Mouse (Mus musculus) mouse trophoblast stem cell (cell line): ENCODE results near the gene Llcfc1.

Experiments
- in situ Hi-C, 2 experiments: fragments of 300-500 bp; cut with MseI, MboI; formaldehyde crosslinking; loops; 2 replicates in 1 of 2; 3 replicates in 1 of 2; pipeline ENCODE4 v1.15.1; 2025

Llcfc1 gene

GRCm38 (mm10) chr6:41684131-41684530, at the start of gene Llcfc1:
Gene Llcfc1, plus strand, starts transcription at chr6:41684431.
- in situ Hi-C loops, result no loop called here

GRCm38 (mm10) chr6:41635211-41635610, 49.0 kb upstream of the Llcfc1 start:
- in situ Hi-C loops, result no loop called here

- in situ Hi-C loops, result no loop called here
Measured at GRCm38 (mm10) chr6:41636178-41636577, 48.1 kb upstream of the Llcfc1 start, which contains the start of gene Trpv6. Gene Trpv6, minus strand, starts transcription at chr6:41636405.

GRCm38 (mm10) chr6:41637393-41637792, 46.8 kb upstream of the Llcfc1 start:
- in situ Hi-C loops, result no loop called here

GRCm38 (mm10) chr6:41637927-41638506, 46.2 kb upstream of the Llcfc1 start:
- in situ Hi-C loops, result no loop called here

- in situ Hi-C loops, result no loop called here
Measured at GRCm38 (mm10) chr6:41640449-41640848, 43.8 kb upstream of the Llcfc1 start.

- in situ Hi-C loops, result no loop called here
Measured at GRCm38 (mm10) chr6:41641173-41641866, 42.9 kb upstream of the Llcfc1 start.

GRCm38 (mm10) chr6:41642765-41643164, 41.5 kb upstream of the Llcfc1 start:
- in situ Hi-C loops, result no loop called here

GRCm38 (mm10) chr6:41643227-41643626, 41.0 kb upstream of the Llcfc1 start:
- in situ Hi-C loops, result no loop called here

- in situ Hi-C loops, result no loop called here
Measured at GRCm38 (mm10) chr6:41646220-41646619, 38.0 kb upstream of the Llcfc1 start.

GRCm38 (mm10) chr6:41646672-41647071, 37.6 kb upstream of the Llcfc1 start:
- in situ Hi-C loops, result no loop called here

- in situ Hi-C loops, result no loop called here
Measured at GRCm38 (mm10) chr6:41653173-41653572, 31.1 kb upstream of the Llcfc1 start.

- in situ Hi-C loops, result no loop called here
Measured at GRCm38 (mm10) chr6:41654648-41655047, 29.6 kb upstream of the Llcfc1 start.

- in situ Hi-C loops, result no loop called here
Measured at GRCm38 (mm10) chr6:41658487-41658886, 25.7 kb upstream of the Llcfc1 start.

- in situ Hi-C loops, result no loop called here
Measured at GRCm38 (mm10) chr6:41662320-41662719, 21.9 kb upstream of the Llcfc1 start.

GRCm38 (mm10) chr6:41676530-41676929, 7.7 kb upstream of the Llcfc1 start:
- in situ Hi-C loops, result no loop called here

- in situ Hi-C loops, result no loop called here
Measured at GRCm38 (mm10) chr6:41680669-41681068, 3.6 kb upstream of the Llcfc1 start, which contains the start of gene Trpv5. Gene Trpv5, minus strand, starts transcription at chr6:41680769.

GRCm38 (mm10) chr6:41681656-41682055, 2.6 kb upstream of the Llcfc1 start:
- in situ Hi-C loops, result no loop called here

- in situ Hi-C loops, result no loop called here
Measured at GRCm38 (mm10) chr6:41684911-41685310, 680 bp downstream of the Llcfc1 start.

- in situ Hi-C loops, result no loop called here
Measured at GRCm38 (mm10) chr6:41685596-41685995, 1.4 kb downstream of the Llcfc1 start.

- in situ Hi-C loops, result no loop called here
Measured at GRCm38 (mm10) chr6:41692200-41692599, 8.0 kb downstream of the Llcfc1 start.

GRCm38 (mm10) chr6:41694407-41694806, 10.2 kb downstream of the Llcfc1 start:
- in situ Hi-C loops, result no loop called here

GRCm38 (mm10) chr6:41701245-41701644, 17.0 kb downstream of the Llcfc1 start:
- in situ Hi-C loops, result loop anchor here in 1 of 2 experiments (10.0 kb wide), 1 partner anchor 76 kb away; no protein-coding TSS in a partner anchor
